Mouse (Mus musculus) stomach, postnatal 0 days (tissue): ENCODE measurements around the gene Slc22a17.

Experiments
- CTCF ChIP-seq: IDR thresholded peaks from 2 replicates; pipeline ENCODE4 v1.5.1; 2016; ENCODE audit warnings: antibody characterized with exemption, low read depth, mild to moderate bottlenecking, moderate library complexity
- EP300 ChIP-seq: optimal IDR thresholded peaks from 2 replicates; pipeline ENCODE3; 2016; ENCODE audit warnings: antibody characterized with exemption

DNA sequence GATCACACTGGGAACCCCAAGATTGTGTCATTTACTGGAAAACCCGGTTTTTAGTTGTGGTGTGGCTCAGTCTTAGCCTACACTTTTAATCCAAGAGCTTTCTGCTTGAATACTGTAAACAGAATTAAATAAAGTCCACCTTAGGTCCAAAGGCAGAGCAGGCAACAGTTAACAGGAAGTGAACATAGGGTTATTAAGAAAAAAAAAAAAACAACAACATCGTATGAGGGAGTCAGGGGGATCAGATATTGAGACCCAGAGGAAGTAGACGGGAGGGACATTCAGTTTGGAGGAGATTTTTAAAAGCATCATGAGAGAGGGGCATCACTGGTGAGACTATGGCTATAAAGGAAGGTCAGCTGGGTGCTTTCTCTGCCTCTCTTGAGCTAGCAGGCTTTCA is 46.7 kb downstream of the Slc22a17 start:
- TF ChIP-seq CTCF: no peak
- no peak for TF ChIP-seq EP300
